Mouse (Mus musculus) E14TG2a.4 (cell line): ENCODE results near the gene Telo2.

ENCODE experiments used
- CTCF ChIP-seq: conservative IDR thresholded peaks from 2 replicates; pipeline ENCODE4 v1.5.1; 2014; ENCODE audit warnings: low read length
- NANOG ChIP-seq: IDR thresholded peaks from 2 replicates; pipeline ENCODE4 v1.6.1; 2014; ENCODE audit warnings: borderline replicate concordance, low read length, mixed read lengths

DNA sequence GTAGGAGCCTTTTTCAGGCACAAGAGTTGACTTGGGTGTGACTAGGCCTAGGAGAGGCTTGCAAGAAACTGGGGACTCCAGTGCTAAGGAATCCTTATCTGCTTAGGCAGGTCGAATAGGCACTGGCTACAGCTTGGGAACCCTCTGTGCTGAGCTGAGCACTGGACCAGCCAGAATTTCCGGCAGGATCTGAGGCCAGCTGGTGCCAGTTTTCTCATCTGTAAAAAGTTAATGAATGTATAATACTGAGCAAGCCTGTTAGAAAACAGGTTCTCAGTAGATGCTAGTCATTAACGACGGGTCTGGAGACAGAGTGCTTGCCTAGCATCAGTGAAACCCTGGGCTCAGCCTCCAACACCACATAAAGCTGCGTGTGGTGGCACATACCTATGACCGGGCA is 19.9 kb upstream of the Telo2 start:
- TF ChIP-seq CTCF = no peak
- TF ChIP-seq NANOG = no peak
